Mouse (Mus musculus) lung, adult 18-20 months (tissue): ENCODE data around the gene Lpar6.

ENCODE experiments used
- DNase-seq, 2 experiments: peaks; one replicate each; pipeline ENCODE4 v3.0.0; 2022; ENCODE audit warnings: mixed read lengths in 2 of 2

Lpar6 gene

DNA sequence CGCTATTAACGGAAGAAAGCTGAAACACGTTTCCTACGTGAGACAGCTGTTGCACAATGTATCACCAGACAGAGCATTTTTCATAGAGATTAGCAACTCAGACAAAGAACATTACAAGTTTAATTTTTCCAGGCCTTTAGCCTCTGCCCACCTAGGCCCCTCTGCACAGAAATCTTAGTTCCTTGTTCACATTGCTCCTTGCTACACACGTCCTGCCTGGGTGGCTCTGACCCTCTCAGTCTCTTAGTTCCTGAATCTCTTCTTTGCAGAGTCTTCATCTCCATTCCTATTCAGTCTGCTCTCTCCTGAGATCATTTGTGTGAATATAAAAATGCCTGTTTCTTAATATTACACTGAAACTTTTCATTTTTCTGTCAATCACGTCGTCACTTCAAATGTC, 19.7 kb downstream of the Lpar6 start:
- DNase-seq, result no peak

DNA sequence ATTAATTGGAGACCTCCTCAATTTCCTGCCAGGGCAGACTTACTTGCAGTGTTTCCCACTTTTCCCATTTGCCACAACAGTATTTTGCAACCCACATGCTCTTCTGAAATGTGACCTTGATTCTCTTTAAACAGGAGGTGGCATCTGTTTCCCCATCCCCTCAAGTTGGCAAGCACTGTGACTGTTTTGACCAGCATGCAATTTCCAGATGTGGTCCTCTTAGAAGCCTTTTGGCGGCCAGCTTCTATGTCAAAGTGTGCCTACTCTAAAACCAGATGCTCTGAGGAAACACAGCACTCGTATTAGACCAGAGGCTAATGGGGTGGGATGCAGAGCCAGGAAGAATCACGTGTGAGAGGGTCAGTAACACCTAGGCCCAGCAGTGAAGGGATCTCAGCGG, 20.5 kb downstream of the Lpar6 start:
- peak; percentile 12 to 38 for DNase-seq

DNA sequence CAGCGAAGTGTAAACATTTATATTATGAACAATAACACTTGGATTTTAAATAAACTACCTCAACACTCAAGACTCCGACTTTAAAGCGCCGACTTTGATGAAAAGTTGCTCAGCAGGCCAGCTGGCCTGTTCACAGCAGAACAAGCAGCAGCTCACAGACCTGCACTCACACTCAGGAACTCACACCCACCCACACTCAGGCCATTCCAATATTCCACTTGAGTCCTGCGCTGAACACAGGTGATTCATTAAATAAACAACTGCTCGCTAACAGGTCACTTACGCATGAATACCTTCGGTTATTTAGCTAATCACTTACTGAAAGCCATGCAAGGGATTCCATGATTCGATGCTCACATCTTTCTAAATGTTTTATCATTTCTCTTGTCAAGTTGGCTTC, 24.5 kb downstream of the Lpar6 start:
- DNase-seq, result peak; percentile 79 to 82

DNA sequence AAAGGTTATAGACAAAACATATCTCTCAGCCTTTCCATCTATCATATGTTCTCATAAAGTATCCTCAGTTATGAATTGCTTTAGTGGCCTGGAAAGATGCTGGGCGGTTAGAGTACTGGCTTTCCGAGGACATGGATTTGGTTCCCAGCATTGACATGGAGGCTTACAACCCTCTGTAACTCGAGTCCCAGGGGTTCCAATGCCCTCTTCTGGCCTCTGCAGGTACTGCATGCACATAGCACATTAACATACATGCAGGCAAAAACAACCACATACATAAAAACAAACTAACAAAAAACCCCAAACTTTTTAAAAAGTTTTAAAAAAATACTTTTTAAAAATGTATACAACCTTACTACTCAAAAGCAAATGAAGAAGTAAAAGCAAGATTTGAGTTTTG, 28.5 kb downstream of the Lpar6 start:
- DNase-seq, result no peak

DNA sequence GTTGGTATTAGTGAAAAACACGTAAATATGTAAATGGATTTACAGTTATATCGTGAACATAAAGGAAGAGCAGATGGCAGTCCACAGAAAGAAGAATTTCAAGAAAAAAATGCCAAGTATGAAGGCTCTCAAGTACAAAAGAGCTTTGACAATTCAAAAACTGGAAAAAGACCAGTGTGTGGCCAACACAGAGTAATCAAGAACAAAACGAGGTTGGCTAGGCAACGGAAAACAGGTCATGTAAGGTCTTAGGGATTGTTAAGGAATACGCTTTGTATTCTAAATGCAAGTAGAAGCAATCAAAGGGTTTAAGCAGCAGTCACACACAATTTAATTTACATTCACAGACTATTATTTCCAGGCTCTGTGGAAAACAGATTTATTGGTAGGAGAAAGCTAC, 34.1 kb downstream of the Lpar6 start:
- no peak for DNase-seq

DNA sequence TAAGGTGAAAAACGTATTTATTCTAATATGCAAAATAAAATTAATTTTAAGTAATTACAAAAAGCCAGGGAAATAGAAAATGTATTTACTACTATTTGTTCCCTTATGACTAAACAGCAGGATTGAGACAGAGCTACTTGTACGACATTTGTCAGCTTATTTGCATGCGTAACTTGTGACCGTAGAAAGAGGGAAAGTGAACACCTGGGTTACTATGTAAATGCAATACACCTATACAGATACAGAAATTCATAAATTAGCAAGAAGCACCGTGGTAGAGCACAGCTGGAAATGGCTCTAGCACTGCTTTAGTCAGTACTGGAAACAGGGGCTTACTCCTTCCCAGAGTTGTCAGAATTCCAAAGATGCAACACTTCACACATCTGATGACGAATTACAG, 41.4 kb downstream of the Lpar6 start:
- DNase-seq, result no peak

DNA sequence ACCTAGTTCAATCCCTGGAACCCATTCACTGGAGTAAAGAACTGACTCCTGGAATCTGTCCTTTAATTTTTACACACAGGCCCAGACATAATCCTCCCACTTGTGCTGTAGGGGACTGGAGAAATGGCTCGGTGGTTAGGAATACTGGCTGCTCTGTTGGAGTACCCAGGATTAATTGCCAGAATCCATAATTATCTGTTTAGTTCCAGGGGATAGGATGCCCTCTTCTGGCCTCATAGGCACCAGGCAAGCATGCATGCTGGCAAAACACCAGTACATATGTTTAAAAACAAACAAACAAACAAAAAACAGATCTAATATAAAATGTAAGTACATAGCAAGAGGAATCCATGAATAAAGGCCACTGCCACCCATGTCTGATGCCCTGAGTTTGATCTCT, 43.3 kb downstream of the Lpar6 start:
- DNase-seq, result no peak

DNA sequence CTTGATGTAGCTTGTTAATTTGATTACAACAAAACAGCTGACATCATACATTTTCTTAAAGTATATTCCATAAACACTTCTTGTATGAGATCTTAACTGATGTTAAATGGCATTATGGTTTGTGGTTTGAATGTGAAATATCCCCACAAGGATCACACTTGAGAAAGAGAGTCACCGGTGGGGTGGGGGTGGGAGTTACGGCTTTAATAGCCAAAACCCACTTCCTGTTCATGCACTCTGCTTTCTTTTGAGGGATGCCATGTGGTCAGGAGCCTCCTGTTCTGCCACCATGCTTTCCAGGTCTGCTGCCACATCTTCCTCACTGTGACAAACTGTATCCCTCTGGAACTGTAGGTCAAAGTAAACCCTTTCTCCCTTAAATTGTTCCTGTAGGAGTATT, 52.2 kb downstream of the Lpar6 start:
- no peak for DNase-seq

DNA sequence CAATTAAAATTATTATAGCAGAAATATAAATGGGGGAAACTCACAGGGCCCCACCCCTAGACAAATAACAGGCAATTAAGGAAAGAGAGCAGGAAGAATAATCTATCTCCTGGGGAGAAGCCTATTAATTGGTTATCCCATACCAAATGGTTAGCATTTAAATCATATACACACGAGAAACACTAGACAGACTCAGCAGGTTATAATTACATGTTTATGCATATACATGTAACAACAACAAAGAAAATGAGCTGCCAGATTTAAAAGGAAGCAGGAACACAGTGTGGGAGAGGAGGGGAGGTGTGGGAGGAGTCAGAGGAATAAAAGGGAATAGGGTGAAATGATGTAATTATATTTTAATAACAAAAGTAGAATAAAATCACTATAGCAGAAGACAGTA, 54.7 kb downstream of the Lpar6 start:
- no peak for DNase-seq
